In the genomic region with DNA sequence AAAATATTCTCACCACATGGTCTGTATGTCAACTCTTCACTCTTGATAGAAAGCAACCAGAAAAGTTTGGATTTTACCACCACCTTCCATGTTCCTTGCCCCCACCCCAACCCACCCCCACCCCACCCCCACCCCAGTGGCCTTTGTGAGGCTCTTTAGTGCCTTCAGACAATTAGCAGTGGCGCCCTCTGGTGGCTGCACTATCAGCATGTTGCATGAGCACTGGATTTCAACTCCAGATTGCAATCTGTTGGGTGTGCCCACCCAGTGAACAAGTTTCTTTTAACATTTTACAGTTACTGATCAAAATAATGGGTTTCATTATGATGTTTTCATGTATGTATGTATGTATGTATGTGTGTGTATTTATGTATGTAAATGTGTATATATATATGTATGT, we compare ENCODE assay signal across 9 mouse cellular contexts.
A peak's percentile ranks its signal among the peaks of the same experiment; 100 is the strongest.
DNase-seq lines count a peak whose midpoint lies in the region; ATAC-seq lines count a peak whose summit lies in the region.
"Had no signal": no experiment of that assay in that cellular context is flagged by ENCODE, and none has a peak within 500 bp of the region (broad histone marks: within the 10 kb centered on the region; RNA-seq: fewer than 3 reads in every experiment).

No protein-coding gene starts in this region.

- no peak for ATAC-seq in midbrain, embryonic 16.5 days
- no peak for ATAC-seq in frontal cortex, adult (ENCODE audit: low TSS enrichment)

- H3K27me3 ChIP-seq in midbrain, embryonic 16.5 days (ENCODE audit: control insufficient read depth, insufficient read depth, low read depth, low read length), result no peaks in the 10 kb centered on the region
- H3K27me3 ChIP-seq: limb, embryonic 15.5 days had no signal

- no peak overlapping the region for H3K9ac ChIP-seq in midbrain, embryonic 16.5 days (ENCODE audit: low read depth, low read length)
- H3K9ac ChIP-seq: limb, embryonic 15.5 days had no signal

- 35% methylated on average over 1 of the region's 1 CpGs for WGBS in midbrain, embryonic 16.5 days

- no peaks in the 10 kb centered on the region for H3K36me3 ChIP-seq in midbrain, embryonic 16.5 days (ENCODE audit: control insufficient read depth, insufficient read depth, low read length)
- H3K36me3 ChIP-seq: limb, embryonic 15.5 days had no signal

- H3K4me2 ChIP-seq in midbrain, embryonic 16.5 days (ENCODE audit: low read length), result no peak overlapping the region
- H3K4me2 ChIP-seq: limb, embryonic 15.5 days had no signal

- H3K4me1 ChIP-seq in midbrain, embryonic 16.5 days (ENCODE audit: control insufficient read depth, insufficient read depth, low read length), result no peaks in the 10 kb centered on the region
- H3K4me1 ChIP-seq: limb, embryonic 15.5 days had no signal

- DNase-seq in adrenal gland, adult 2 months, result peak; percentile 5
- no peak for DNase-seq in adrenal gland, adult 8-10 months
- DNase-seq in layer of hippocampus, postnatal 10 days (ENCODE audit: low spot score in 2 of 2), result peak; percentile 12 to 23
- no peak for DNase-seq in layer of hippocampus, adult 9-11 months
- peak; percentile 17 for DNase-seq in NIH3T3 (ENCODE audit: low read depth)
- DNase-seq in kidney, postnatal 4 days, result peak; percentile 58

- no peaks in the 10 kb centered on the region for H3K9me3 ChIP-seq in midbrain, embryonic 16.5 days (replicated peaks; ENCODE audit: control insufficient read depth, low read length, poor library complexity, severe bottlenecking)
- H3K9me3 ChIP-seq: limb, embryonic 15.5 days had no signal

- no peak overlapping the region for H3K27ac ChIP-seq in midbrain, embryonic 16.5 days (ENCODE audit: low read length)
- H3K27ac ChIP-seq: limb, embryonic 15.5 days had no signal

- H3K4me3 ChIP-seq in midbrain, embryonic 16.5 days (ENCODE audit: low read depth, low read length), result no peak overlapping the region
- H3K4me3 ChIP-seq: limb, embryonic 15.5 days had no signal

Comparison
In these comparisons a context has a peak if more than half of its experiments do, and no peak if none do; other contexts are left out.
1. DNase-seq: peak in adrenal gland, adult 2 months (single experiment), layer of hippocampus, postnatal 10 days (2 of 2), NIH3T3 (single experiment) and kidney, postnatal 4 days (2 of 2); none in adrenal gland, adult 8-10 months (single experiment) and layer of hippocampus, adult 9-11 months (single experiment).